Mouse (Mus musculus): ENCODE measurements around the gene Ppox. TPM values are rescaled to one million over a fixed set of nuclear protein-coding genes. Genes with fewer than 3 reads are reported as not detected.
A peak's percentile ranks its signal among the peaks of the same experiment; 100 is the strongest.

Ppox gene
- polyA plus RNA-seq, 1 experiment from 2014 or later: 42.9 TPM

GRCm38 (mm10) chr1:171279721-171280120 is 1.3 kb downstream of the Ppox start:
- H3K27me3 ChIP-seq (ENCODE audit: control insufficient read depth, insufficient read depth, low read length): no peaks in the 10 kb centered on the region
- 61% methylated on average over 5 of the region's 5 CpGs for WGBS
- H3K36me3 ChIP-seq (ENCODE audit: control insufficient read depth, insufficient read depth, low read length): peaks cover 69% of the 10 kb centered on the region
- peak overlapping the region; percentile 76 to 96 for H3K4me3 ChIP-seq (ENCODE audit: control insufficient read depth in 1 of 2, insufficient read depth in 1 of 2, low read depth in 1 of 2, low read length in 2 of 2)
- peak overlapping the region; percentile 92 for H3K4me2 ChIP-seq (ENCODE audit: low read length)
- H3K9ac ChIP-seq (ENCODE audit: low read length): peak overlapping the region; percentile 87
- no peaks in the 10 kb centered on the region for H3K9me3 ChIP-seq (ENCODE audit: control insufficient read depth, low read length)
- H3K4me1 ChIP-seq (ENCODE audit: control insufficient read depth in 2 of 2, insufficient read depth in 2 of 2, low read length in 2 of 2): peaks cover 6 to 16% of the 10 kb centered on the region in 2 experiments
- no peak for ATAC-seq (ENCODE audit: insufficient number of reproducible peaks, insufficient read depth, low FRiP score, low read depth)
- H3K27ac ChIP-seq (replicated peaks in 1 of 2; ENCODE audit: control insufficient read depth in 1 of 2, insufficient read depth in 1 of 2, low read depth in 2 of 2, low read length in 2 of 2): no peak overlapping the region

- WGBS: 85% methylated on average over 14 of the region's 14 CpGs
- no peaks in the 10 kb centered on the region for H3K27me3 ChIP-seq (ENCODE audit: control insufficient read depth, insufficient read depth, low read length)
- peaks cover 69% of the 10 kb centered on the region for H3K36me3 ChIP-seq (ENCODE audit: control insufficient read depth, insufficient read depth, low read length)
- no peaks in the 10 kb centered on the region for H3K9me3 ChIP-seq (ENCODE audit: control insufficient read depth, low read length)
- H3K4me2 ChIP-seq (ENCODE audit: low read length): no peak overlapping the region
- peaks cover 6 to 16% of the 10 kb centered on the region in 2 experiments for H3K4me1 ChIP-seq (ENCODE audit: control insufficient read depth in 2 of 2, insufficient read depth in 2 of 2, low read length in 2 of 2)
- H3K27ac ChIP-seq (replicated peaks in 1 of 2; ENCODE audit: control insufficient read depth in 1 of 2, insufficient read depth in 1 of 2, low read depth in 2 of 2, low read length in 2 of 2): no peak overlapping the region
- H3K9ac ChIP-seq (ENCODE audit: low read length): peak overlapping the region; percentile 87; the same call in 1 of the 2 replicates
- no peak overlapping the region; a peak in 1 of 4 replicates for H3K4me3 ChIP-seq (ENCODE audit: control insufficient read depth in 1 of 2, insufficient read depth in 1 of 2, low read depth in 1 of 2, low read length in 2 of 2)
- ATAC-seq (ENCODE audit: insufficient number of reproducible peaks, insufficient read depth, low FRiP score, low read depth): no peak
Observed at GRCm38 (mm10) chr1:171279012-171279705, 1.8 kb downstream of the Ppox start.

GRCm38 (mm10) chr1:171278436-171278835 is 2.5 kb downstream of the Ppox start:
- H3K27me3 ChIP-seq (ENCODE audit: control insufficient read depth, insufficient read depth, low read length): no peaks in the 10 kb centered on the region
- 94% methylated on average over 8 of the region's 8 CpGs for WGBS
- H3K9ac ChIP-seq (ENCODE audit: low read length): no peak overlapping the region
- H3K4me2 ChIP-seq (ENCODE audit: low read length): no peak overlapping the region
- no peak overlapping the region for H3K4me3 ChIP-seq (ENCODE audit: control insufficient read depth in 1 of 2, insufficient read depth in 1 of 2, low read depth in 1 of 2, low read length in 2 of 2)
- H3K27ac ChIP-seq (replicated peaks in 1 of 2; ENCODE audit: control insufficient read depth in 1 of 2, insufficient read depth in 1 of 2, low read depth in 2 of 2, low read length in 2 of 2): no peak overlapping the region
- H3K4me1 ChIP-seq (ENCODE audit: control insufficient read depth in 2 of 2, insufficient read depth in 2 of 2, low read length in 2 of 2): peaks cover 6 to 16% of the 10 kb centered on the region in 2 experiments
- ATAC-seq (ENCODE audit: insufficient number of reproducible peaks, insufficient read depth, low FRiP score, low read depth): no peak
- H3K9me3 ChIP-seq (ENCODE audit: control insufficient read depth, low read length): no peaks in the 10 kb centered on the region
- peaks cover 69% of the 10 kb centered on the region for H3K36me3 ChIP-seq (ENCODE audit: control insufficient read depth, insufficient read depth, low read length)

GRCm38 (mm10) chr1:171277736-171278135 is 3.2 kb downstream of the Ppox start:
- no peak overlapping the region for H3K4me3 ChIP-seq (ENCODE audit: control insufficient read depth in 1 of 2, insufficient read depth in 1 of 2, low read depth in 1 of 2, low read length in 2 of 2)
- H3K27me3 ChIP-seq (ENCODE audit: control insufficient read depth, insufficient read depth, low read length): no peaks in the 10 kb centered on the region
- H3K27ac ChIP-seq (replicated peaks in 1 of 2; ENCODE audit: control insufficient read depth in 1 of 2, insufficient read depth in 1 of 2, low read depth in 2 of 2, low read length in 2 of 2): no peak overlapping the region
- H3K9ac ChIP-seq (ENCODE audit: low read length): no peak overlapping the region
- peaks cover 69% of the 10 kb centered on the region for H3K36me3 ChIP-seq (ENCODE audit: control insufficient read depth, insufficient read depth, low read length)
- H3K9me3 ChIP-seq (ENCODE audit: control insufficient read depth, low read length): no peaks in the 10 kb centered on the region
- WGBS: 87% methylated on average over 10 of the region's 10 CpGs
- H3K4me2 ChIP-seq (ENCODE audit: low read length): no peak overlapping the region
- no peak for ATAC-seq (ENCODE audit: insufficient number of reproducible peaks, insufficient read depth, low FRiP score, low read depth)
- peaks cover 6 to 16% of the 10 kb centered on the region in 2 experiments for H3K4me1 ChIP-seq (ENCODE audit: control insufficient read depth in 2 of 2, insufficient read depth in 2 of 2, low read length in 2 of 2)

- Histone ChIP-seq H3K4me2 (ENCODE audit: low read length) (no peak overlapping the region), H3K4me3 (ENCODE audit: control insufficient read depth in 1 of 2, insufficient read depth in 1 of 2, low read depth in 1 of 2, low read length in 2 of 2) (no peak overlapping the region), H3K27ac (replicated peaks in 1 of 2; ENCODE audit: control insufficient read depth in 1 of 2, insufficient read depth in 1 of 2, low read depth in 2 of 2, low read length in 2 of 2) (no peak overlapping the region), H3K36me3 (ENCODE audit: control insufficient read depth, insufficient read depth, low read length) (peaks cover 67% of the 10 kb centered on the region), H3K27me3 (ENCODE audit: control insufficient read depth, insufficient read depth, low read length) (no peaks in the 10 kb centered on the region), H3K9me3 (ENCODE audit: control insufficient read depth, low read length) (no peaks in the 10 kb centered on the region), H3K9ac (ENCODE audit: low read length) (no peak overlapping the region), H3K4me1 (ENCODE audit: control insufficient read depth in 2 of 2, insufficient read depth in 2 of 2, low read length in 2 of 2) (peaks cover 9 to 19% of the 10 kb centered on the region in 2 experiments)
- ATAC-seq (ENCODE audit: insufficient number of reproducible peaks, insufficient read depth, low FRiP score, low read depth): no peak
- 84% methylated on average over 14 of the region's 14 CpGs for WGBS
Observed at GRCm38 (mm10) chr1:171276110-171276748, 4.8 kb downstream of the Ppox start.

GRCm38 (mm10) chr1:171275144-171275734 is 5.7 kb downstream of the Ppox start:
- WGBS: 88% methylated on average over 11 of the region's 11 CpGs
- H3K4me1 ChIP-seq (ENCODE audit: control insufficient read depth in 2 of 2, insufficient read depth in 2 of 2, low read length in 2 of 2): peaks cover 11 to 21% of the 10 kb centered on the region in 2 experiments
- ATAC-seq (ENCODE audit: insufficient number of reproducible peaks, insufficient read depth, low FRiP score, low read depth): no peak
- H3K36me3 ChIP-seq (ENCODE audit: control insufficient read depth, insufficient read depth, low read length): peaks cover 67% of the 10 kb centered on the region
- no peak overlapping the region for H3K4me2 ChIP-seq (ENCODE audit: low read length)
- no peaks in the 10 kb centered on the region for H3K9me3 ChIP-seq (ENCODE audit: control insufficient read depth, low read length)
- H3K9ac ChIP-seq (ENCODE audit: low read length): no peak overlapping the region
- no peak overlapping the region for H3K4me3 ChIP-seq (ENCODE audit: control insufficient read depth in 1 of 2, insufficient read depth in 1 of 2, low read depth in 1 of 2, low read length in 2 of 2)
- no peaks in the 10 kb centered on the region for H3K27me3 ChIP-seq (ENCODE audit: control insufficient read depth, insufficient read depth, low read length)
- no peak overlapping the region for H3K27ac ChIP-seq (replicated peaks in 1 of 2; ENCODE audit: control insufficient read depth in 1 of 2, insufficient read depth in 1 of 2, low read depth in 2 of 2, low read length in 2 of 2)

- no peak for ATAC-seq (ENCODE audit: insufficient number of reproducible peaks, insufficient read depth, low FRiP score, low read depth)
- no peak overlapping the region for H3K4me3 ChIP-seq (ENCODE audit: control insufficient read depth in 1 of 2, insufficient read depth in 1 of 2, low read depth in 1 of 2, low read length in 2 of 2)
- H3K36me3 ChIP-seq (ENCODE audit: control insufficient read depth, insufficient read depth, low read length): peaks cover 67% of the 10 kb centered on the region
- H3K9me3 ChIP-seq (ENCODE audit: control insufficient read depth, low read length): no peaks in the 10 kb centered on the region
- H3K27me3 ChIP-seq (ENCODE audit: control insufficient read depth, insufficient read depth, low read length): no peaks in the 10 kb centered on the region
- H3K27ac ChIP-seq (replicated peaks in 1 of 2; ENCODE audit: control insufficient read depth in 1 of 2, insufficient read depth in 1 of 2, low read depth in 2 of 2, low read length in 2 of 2): no peak overlapping the region
- no peak overlapping the region for H3K4me2 ChIP-seq (ENCODE audit: low read length)
- H3K9ac ChIP-seq (ENCODE audit: low read length): no peak overlapping the region
- 87% methylated on average over 12 of the region's 12 CpGs for WGBS
- peaks cover 6 to 17% of the 10 kb centered on the region in 2 experiments; a peak in 3 of 4 replicates for H3K4me1 ChIP-seq (ENCODE audit: control insufficient read depth in 2 of 2, insufficient read depth in 2 of 2, low read length in 2 of 2)
Observed at GRCm38 (mm10) chr1:171274171-171274570, 6.8 kb downstream of the Ppox start.

Data from heart, embryonic 14.5 days (tissue).